Mouse (Mus musculus): Measurements from ENCODE around the gene Ly6g6e. TPM values are rescaled to one million over a fixed set of nuclear protein-coding genes. Genes with fewer than 3 reads are reported as not detected.

The Ly6g6e gene
- total and polyA plus RNA-seq, 3 experiments, result 0.23 TPM; not detected in 2

- Histone ChIP-seq H3K9ac (ENCODE audit: control insufficient read depth, low read depth, low read length, poor library complexity, severe bottlenecking) (no peak within 1 kb of the TSS), H3K27me3 (ENCODE audit: control insufficient read depth in 1 of 2, insufficient read depth in 2 of 2, low read length in 2 of 2) (no peaks in the 10 kb centered on the region), H3K4me1 (ENCODE audit: control insufficient read depth in 1 of 2, insufficient read depth in 2 of 2, low read length in 2 of 2) (peaks cover 0 to 9% of the 10 kb centered on the region in 2 experiments; a peak in 2 of 4 replicates), H3K79me2 (ENCODE audit: control insufficient read depth, insufficient read depth, low read length, poor library complexity) (peaks cover 9% of the 10 kb centered on the region), H3K27ac (ENCODE audit: control insufficient read depth, low read depth, low read length) (peak within 1 kb of the TSS; percentile 7; the same call in 1 of the 2 replicates), H3K36me3 (ENCODE audit: control insufficient read depth in 1 of 2, insufficient read depth in 2 of 2, low read length in 2 of 2) (peaks cover 3 to 16% of the 10 kb centered on the region in 2 experiments; a peak in 3 of 4 replicates), H3K4me3 (ENCODE audit: control insufficient read depth in 1 of 2, insufficient read depth in 1 of 2, low read depth in 2 of 2, low read length in 2 of 2) (no peak within 1 kb of the TSS), H3K9me3 (replicated peaks; ENCODE audit: insufficient read depth, low read length) (no peaks in the 10 kb centered on the region)
- peak; percentile 63 for DNase-seq (ENCODE audit: low read depth, low spot score)
- TF ChIP-seq ETS1 (IDR thresholded peaks at IDR 0.05; ENCODE audit: low read depth, low read length) (peak; percentile 78), GATA1 (IDR thresholded peaks at IDR 0.05; ENCODE audit: low read depth, low read length) (no peak), MAZ (IDR thresholded peaks at IDR 0.05; ENCODE audit: low read depth, low read length) (no peak), KAT2A (conservative IDR thresholded peaks at IDR 0.05; ENCODE audit: low read depth, low read length) (no peak), ZKSCAN1 (IDR thresholded peaks at IDR 0.05; ENCODE audit: low read depth, low read length) (no peak), EP300 (IDR thresholded peaks at IDR 0.05; ENCODE audit: low read depth in 1 of 2, low read length in 2 of 2) (peak in 1 of 2 experiments; percentile 23; a peak in 1 of 4 replicates), POLR2AphosphoS2 (IDR thresholded peaks at IDR 0.05; ENCODE audit: low read length) (no peak), ZNF384 (IDR thresholded peaks at IDR 0.05; ENCODE audit: low read depth, low read length) (no peak), TAL1 (IDR thresholded peaks at IDR 0.05; ENCODE audit: low read length) (no peak), TCF12 (IDR thresholded peaks at IDR 0.05; ENCODE audit: low read depth, low read length) (no peak), CHD2 (IDR thresholded peaks at IDR 0.05; ENCODE audit: low read length) (no peak), RAD21 (IDR thresholded peaks at IDR 0.05; ENCODE audit: low read depth, low read length) (peak; percentile 32), MEF2A (IDR thresholded peaks at IDR 0.05; ENCODE audit: extremely low read depth, insufficient replicate concordance, low read depth, low read length, poor library complexity, severe bottlenecking) (no peak), CHD1 (IDR thresholded peaks at IDR 0.05; ENCODE audit: low read depth, low read length) (no peak), ELF1 (IDR thresholded peaks at IDR 0.05; ENCODE audit: low read depth, low read length) (no peak), POLR2AphosphoS5 (IDR thresholded peaks at IDR 0.05; ENCODE audit: borderline replicate concordance, low read depth, low read length) (no peak), MAX (IDR thresholded peaks at IDR 0.05; ENCODE audit: low read length) (no peak), RCOR1 (IDR thresholded peaks at IDR 0.05; ENCODE audit: low read depth, low read length) (no peak), MAFK (IDR thresholded peaks at IDR 0.05; ENCODE audit: borderline replicate concordance, low read depth, low read length) (no peak), MXI1 (IDR thresholded peaks at IDR 0.05; ENCODE audit: low read depth, low read length) (no peak), SIN3A (IDR thresholded peaks at IDR 0.05; ENCODE audit: low read length) (0 out of 2 replicates have a peak, but pooled peaks have one; percentile 47), NRF1 (IDR thresholded peaks at IDR 0.05; ENCODE audit: insufficient read depth, low read depth, low read length, poor library complexity, severe bottlenecking) (no peak), POLR2A (IDR thresholded peaks at IDR 0.05; ENCODE audit: control insufficient read depth in 1 of 2, insufficient read depth in 1 of 2, low read depth in 1 of 2, low read length in 2 of 2, poor library complexity in 1 of 2) (0 out of 4 replicates have a peak, but pooled peaks of 1 of the 2 experiments have one; percentile 40), BHLHE40 (IDR thresholded peaks at IDR 0.05; ENCODE audit: borderline replicate concordance, low read depth, low read length) (no peak), GABPA (IDR thresholded peaks at IDR 0.05; ENCODE audit: low read depth, low read length) (no peak), JUND (IDR thresholded peaks at IDR 0.05; ENCODE audit: low read depth, low read length) (no peak), SMC3 (IDR thresholded peaks at IDR 0.05; ENCODE audit: low read depth, low read length) (peak; percentile 41; the same call in 1 of the 2 replicates), ZMIZ1 (IDR thresholded peaks at IDR 0.05; ENCODE audit: low read depth, low read length) (no peak), HCFC1 (IDR thresholded peaks at IDR 0.05; ENCODE audit: low read depth, low read length) (no peak), MYC (IDR thresholded peaks at IDR 0.05; ENCODE audit: low read depth, low read length) (no peak), CTCF (IDR thresholded peaks at IDR 0.05 in 2 of 3, conservative IDR thresholded peaks at IDR 0.05 in 1 of 3; ENCODE audit: control insufficient read depth in 1 of 3, insufficient read depth in 1 of 3, low read depth in 2 of 3, low read length in 3 of 3, poor library complexity in 1 of 3, severe bottlenecking in 1 of 3) (peak; percentile 47 to 66 (median 54))
Observed at GRCm38 (mm10) chr17:35115046-35116019, 38.6 kb downstream of the Ly6g6e start, which contains the start of gene Ly6g5b. Ly6g5b (minus strand) TSS chr17:35115428.
